Mouse (Mus musculus) brain, adult 2 months (tissue): ENCODE data around the gene Gm765.

Experiments
- DNase-seq: peaks from one replicate; pipeline ENCODE4 v3.0.0; 2011; ENCODE audit warnings: low read depth, low spot score

The Gm765 gene

DNA sequence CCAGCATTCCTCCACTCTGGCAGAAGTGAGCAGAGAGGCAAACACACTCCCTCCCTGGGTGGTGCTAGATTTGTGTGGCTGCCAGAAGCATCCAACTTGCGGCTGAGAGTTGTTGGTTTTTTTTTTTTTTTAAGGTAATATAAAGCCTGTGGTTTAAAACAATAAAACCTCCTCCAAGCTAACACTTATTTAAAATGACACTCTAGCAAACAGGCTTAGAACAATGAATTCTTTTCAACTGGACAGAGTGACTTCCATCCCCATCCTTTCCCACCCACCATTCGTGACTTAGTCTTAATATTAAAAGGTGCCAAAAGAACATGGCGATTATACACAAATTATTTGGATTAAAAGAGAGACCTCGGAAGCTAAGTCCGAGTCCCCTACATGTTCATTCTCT, at the start of gene Gm765:
Gene Gm765 (minus strand): TSS at position 101 of the 400 bp plus-strand sequence.
- DNase-seq: no peak

GRCm38 (mm10) chr6:98385487-98385886, 42.9 kb upstream of the Gm765 start:
- peak; percentile 80 for DNase-seq

GRCm38 (mm10) chr6:98384431-98384830, 41.9 kb upstream of the Gm765 start:
- peak; percentile 74 for DNase-seq

DNA sequence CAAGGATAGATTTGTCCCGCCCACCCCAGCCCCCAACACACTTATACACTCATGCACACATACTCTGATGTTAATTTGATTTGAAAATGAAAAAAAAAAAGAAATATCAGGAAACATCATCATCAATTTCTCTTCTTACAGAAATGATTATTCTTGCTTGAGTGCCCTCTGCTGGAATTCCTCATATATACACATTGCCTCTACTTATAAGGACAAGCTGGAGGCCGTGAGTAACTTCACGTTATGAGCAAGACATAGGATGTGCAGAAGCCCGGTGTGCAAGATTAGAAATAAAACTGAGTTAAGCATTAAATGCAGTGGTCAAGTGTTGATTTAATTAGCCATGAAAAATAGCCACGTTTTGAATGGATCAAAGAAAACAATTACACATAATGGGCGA, 40.9 kb upstream of the Gm765 start:
- DNase-seq: peak; percentile 86

- DNase-seq: peak; percentile 69
Observed at GRCm38 (mm10) chr6:98366199-98366598, 23.6 kb upstream of the Gm765 start.

DNA sequence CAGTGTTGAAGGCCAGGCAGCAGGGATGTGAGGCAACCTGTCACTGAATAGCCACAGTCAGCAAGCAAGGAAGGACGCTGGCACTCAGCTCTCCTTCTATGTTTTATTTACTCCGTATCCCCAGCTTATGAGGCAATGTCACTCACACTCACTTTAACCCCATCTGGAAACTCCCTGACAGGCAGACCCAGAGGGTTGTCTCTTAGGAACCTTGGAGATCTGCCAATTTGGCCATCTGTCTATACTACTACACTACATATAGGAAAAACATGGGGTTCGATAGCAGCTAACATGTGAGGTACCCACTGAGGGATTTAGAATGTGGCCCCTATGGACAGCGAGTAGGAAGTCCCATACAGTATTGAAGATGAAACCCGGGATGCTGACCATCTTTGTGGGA, 12.7 kb upstream of the Gm765 start:
- DNase-seq: no peak

GRCm38 (mm10) chr6:98353285-98353684, 10.7 kb upstream of the Gm765 start:
- peak; percentile 57 for DNase-seq

GRCm38 (mm10) chr6:98332714-98333113, 9.8 kb downstream of the Gm765 start:
- DNase-seq: no peak

DNA sequence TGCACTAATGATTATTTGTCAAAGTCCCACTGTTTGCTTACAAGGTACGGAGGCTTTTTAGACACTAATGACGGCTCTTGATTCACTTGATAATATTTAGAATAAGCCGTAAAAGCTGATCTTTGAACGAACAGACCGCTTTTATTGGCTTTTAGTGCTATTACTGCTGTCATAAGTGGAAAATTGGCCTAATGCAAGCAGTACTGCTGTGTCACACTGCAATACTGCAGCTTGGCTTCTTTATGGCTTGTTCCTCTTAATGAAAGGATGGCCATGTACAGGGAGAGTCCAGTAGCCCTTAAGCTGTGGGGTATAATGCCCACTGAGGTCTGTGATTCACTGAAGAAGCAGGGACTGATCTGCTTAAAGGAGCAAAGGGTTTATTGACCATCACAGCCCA, 30.9 kb downstream of the Gm765 start:
- no peak for DNase-seq

GRCm38 (mm10) chr6:98307647-98308046, 34.9 kb downstream of the Gm765 start:
- no peak for DNase-seq

DNA sequence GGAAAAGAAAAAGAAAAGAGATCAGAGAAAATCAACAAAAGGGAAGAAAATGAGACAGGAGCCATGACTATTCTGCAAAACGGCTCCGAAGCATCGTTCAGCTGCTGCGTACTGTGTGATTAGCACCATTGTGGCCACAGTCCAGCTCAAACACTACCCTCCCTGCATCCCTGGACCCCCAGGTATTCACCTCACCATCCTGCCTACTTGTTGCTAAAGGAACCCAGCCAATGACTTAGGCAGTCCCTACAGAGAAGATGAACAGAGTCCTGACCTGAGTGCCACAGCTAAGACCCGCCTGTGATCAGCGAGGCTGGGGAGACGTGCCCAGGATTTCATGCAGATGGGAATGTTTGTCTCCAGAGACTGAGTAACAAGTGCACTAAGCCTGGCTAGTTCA, 35.4 kb downstream of the Gm765 start:
- no peak for DNase-seq

DNA sequence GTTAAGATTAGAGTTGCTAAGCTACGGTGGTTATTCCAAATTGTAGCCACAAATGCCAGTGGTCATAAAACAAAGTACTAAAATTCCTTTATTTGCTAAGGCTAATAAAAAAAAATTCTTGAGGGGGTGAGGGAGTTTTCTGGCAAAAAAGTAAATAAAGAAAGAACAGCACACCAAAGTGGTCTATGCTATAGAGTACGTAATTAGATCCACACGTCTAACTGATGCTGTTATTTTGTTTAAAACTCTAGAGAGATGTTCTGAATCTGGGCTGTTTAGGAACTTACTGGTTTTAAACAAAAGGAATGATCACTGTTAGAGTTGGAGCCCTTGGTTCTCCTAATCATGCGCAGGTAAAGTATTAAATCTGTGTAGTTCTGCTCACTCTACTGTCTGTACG, 50.5 kb downstream of the Gm765 start:
- DNase-seq: no peak

DNA sequence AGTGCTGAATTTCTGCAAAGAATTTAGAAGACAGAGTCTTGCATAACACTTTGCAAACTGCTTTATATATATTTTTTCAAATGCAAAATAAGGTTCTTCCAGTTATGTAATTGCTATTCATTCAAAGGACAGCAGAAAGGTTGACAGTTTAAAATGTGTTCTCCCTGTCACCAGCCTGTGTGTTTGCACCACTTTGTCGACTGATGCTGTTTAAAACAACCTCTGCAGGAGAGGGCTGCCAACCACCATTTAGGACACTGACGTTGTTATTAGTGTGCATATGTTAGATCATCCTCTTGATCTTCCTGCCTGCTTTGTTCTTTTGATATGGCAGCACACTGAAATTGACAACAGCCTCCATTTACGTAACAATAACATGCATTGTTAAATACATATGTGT, 54.2 kb downstream of the Gm765 start:
- peak; percentile 55 for DNase-seq

DNA sequence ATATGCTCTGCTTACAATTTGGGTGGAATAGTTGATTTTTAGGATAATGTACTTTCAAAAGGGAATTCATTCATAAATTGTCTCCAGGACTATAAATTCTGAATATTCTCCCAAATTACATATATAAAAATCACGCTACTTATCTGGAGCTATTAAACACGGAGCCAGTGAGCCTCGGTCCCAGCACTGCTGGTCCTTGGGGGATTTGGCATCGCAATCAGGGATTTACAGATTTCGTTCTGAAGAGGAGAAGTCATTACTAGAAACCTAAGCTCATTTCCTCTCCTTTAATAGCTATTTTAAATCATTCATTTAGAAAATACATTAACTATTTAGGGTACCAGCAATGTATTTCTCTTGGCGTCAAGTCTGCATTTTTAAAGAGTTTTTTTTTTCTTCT, 55.0 kb downstream of the Gm765 start:
- DNase-seq: no peak

- peak; percentile 61 for DNase-seq
Observed at GRCm38 (mm10) chr6:98285190-98285589, 57.4 kb downstream of the Gm765 start.

DNA sequence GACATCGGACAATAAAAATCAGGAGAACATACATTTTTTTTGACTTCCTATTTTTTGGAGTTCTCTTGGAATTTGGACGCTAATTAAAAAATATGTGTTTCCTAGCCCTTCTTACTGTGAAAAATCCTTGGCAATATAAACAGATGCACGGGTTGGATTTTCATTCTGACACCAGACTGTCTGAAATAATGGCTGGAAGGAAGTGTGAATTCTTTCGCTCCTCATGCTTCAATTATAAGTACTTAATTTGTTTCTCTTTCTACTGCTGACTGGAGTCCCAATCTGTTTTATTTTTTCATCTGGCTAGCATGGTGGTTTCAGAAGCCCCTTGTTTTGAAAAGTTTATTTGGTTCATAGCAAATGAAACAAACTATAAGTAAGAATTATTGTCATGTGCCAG, 59.8 kb downstream of the Gm765 start:
- peak; percentile 29 for DNase-seq

DNA sequence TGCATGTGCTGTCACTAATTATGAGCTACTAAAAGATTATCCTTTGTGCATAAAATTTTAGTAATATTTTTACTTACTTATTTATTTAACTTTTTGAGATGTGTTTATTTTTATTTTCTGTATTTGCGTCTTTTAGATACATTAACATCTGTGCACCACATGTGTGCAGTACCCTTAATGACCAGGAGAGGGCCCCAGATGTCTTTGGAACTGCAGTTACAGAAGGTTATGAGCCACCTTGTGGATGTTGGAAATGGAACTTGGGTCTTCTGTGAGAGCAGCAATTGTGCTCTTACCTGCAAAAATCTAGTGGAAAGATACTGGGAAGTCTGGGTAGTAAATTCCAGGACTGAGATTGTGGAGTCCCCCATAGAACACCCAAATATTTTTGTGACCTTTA, 71.0 kb downstream of the Gm765 start:
- DNase-seq: peak; percentile 32

DNA sequence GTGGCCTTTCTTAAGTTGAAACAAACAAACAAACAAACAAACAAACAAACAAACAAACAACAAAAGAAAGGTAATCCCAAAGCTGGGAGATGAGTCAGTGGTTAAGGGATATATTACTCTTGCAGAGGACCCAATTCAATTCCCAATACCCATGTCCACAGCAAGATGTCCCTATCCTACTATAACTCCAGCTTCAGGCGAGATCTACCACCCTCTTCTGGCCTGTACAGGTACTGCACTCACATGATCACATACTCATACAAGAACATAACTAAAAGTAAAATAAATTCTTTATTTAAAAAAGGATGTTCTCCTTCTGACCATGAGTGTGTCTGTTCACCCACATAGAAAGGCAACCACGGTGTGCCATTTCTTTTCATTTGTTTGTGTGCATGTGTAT, 79.6 kb downstream of the Gm765 start:
- no peak for DNase-seq

GRCm38 (mm10) chr6:98259016-98259415, 83.5 kb downstream of the Gm765 start:
- peak; percentile 87 for DNase-seq

DNA sequence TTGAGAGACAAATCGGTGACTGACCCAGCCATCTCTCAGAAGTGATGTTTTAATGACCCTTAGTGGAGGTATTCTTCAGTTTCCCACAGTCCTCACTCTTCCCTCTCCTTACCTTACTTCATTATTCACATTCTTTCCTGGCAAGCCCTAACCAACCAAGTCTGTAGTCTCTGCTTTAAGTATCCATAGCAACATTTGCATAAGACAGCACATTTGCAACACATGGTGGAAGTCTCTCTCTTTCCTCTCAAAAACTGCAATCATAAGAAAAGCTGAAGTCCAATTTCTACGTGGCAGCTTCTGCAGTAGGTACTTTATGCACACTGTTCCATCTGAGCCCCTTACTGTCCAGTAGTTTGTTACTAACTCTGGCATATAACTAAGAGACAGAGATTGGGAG, 96.1 kb downstream of the Gm765 start:
- peak; percentile 66 for DNase-seq

- DNase-seq: no peak
Observed at GRCm38 (mm10) chr6:98243186-98243585, 99.4 kb downstream of the Gm765 start.

DNA sequence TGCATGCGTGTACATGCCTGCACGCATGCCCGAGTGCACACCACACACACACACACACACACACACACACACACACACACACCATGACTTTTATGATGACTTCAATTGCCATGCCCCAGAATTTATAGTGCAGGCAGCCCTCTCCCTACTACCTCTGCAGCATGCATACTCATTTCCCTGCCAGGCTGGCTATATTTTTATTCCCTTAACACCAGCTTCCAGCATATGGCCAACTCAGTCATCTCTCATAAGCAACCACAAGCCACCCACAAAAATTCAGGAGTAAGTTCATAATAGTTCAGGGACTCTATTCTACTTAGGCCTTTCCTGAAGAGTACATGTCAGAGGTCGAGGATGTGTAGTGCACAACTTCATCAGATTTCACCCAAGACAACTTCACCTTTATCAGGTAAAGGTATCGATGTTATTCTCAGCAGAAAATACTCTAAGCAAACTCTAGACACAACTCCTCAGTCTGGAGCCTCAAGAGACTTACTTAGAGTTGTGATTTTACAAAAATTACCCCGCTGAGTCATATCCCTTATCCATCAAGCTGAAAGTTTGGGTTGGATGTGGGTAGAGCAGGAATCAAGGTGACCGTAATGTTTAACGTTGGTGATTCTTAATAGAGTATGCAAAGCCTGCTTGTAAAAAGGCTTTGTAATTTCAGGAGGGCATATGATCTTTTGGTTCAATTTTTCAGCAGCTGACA, 101.8 kb downstream of the Gm765 start:
- peak; percentile 86 for DNase-seq

GRCm38 (mm10) chr6:98234097-98234496, 108.5 kb downstream of the Gm765 start:
- DNase-seq: no peak

- no peak for DNase-seq
Observed at GRCm38 (mm10) chr6:98223923-98224322, 118.6 kb downstream of the Gm765 start.
